Mouse (Mus musculus) midbrain, embryonic 12.5 days (tissue): ENCODE results near the gene Zfp362. TPM values are rescaled to one million over a fixed set of nuclear protein-coding genes. Genes with fewer than 3 reads are reported as not detected.

Experiments
- ATAC-seq: fragments of 200-750 bp; cut with Nextera tagmentation; 2 replicates; pipeline ENCODE4 v1.8.0; 2017; ENCODE audit warnings: low read depth, moderate TSS enrichment, moderate library complexity; ENCODE audit not compliant: low FRiP score
- H3K27ac ChIP-seq: fragments of 300-500 bp; sonication (generic); replicated peaks from 2 replicates; pipeline ENCODE4 v1.5.1; 2016; ENCODE audit warnings: mild to moderate bottlenecking
- H3K27me3 ChIP-seq: fragments of 300-500 bp; sonication (generic); 2 replicates; pipeline ENCODE4 v1.6.1; 2016; ENCODE audit warnings: mild to moderate bottlenecking
- H3K36me3 ChIP-seq: fragments of 300-500 bp; sonication (generic); 2 replicates; pipeline ENCODE4 v1.6.1; 2016
- H3K4me1 ChIP-seq: fragments of 300-500 bp; sonication (generic); 2 replicates; pipeline ENCODE4 v1.6.1; 2016
- H3K4me2 ChIP-seq: fragments of 300-500 bp; sonication (generic); replicated peaks from 2 replicates; pipeline ENCODE4 v1.6.1; 2016; ENCODE audit warnings: mild to moderate bottlenecking, moderate library complexity
- H3K4me3 ChIP-seq: fragments of 300-500 bp; sonication (generic); 2 replicates; pipeline ENCODE4 v1.5.1; 2016; ENCODE audit warnings: mild to moderate bottlenecking
- H3K9ac ChIP-seq: fragments of 300-500 bp; sonication (generic); replicated peaks from 2 replicates; pipeline ENCODE4 v1.6.1; 2016; ENCODE audit warnings: mild to moderate bottlenecking, moderate library complexity
- H3K9me3 ChIP-seq: fragments of 300-500 bp; sonication (generic); 2 replicates; pipeline ENCODE4 v1.6.1; 2016; ENCODE audit warnings: mild to moderate bottlenecking
- WGBS: fragments of 180-500 bp; shearing (Covaris S2); methylation state at CpG from one replicate; pipeline ENCODE4 v1.1.7; 2016; 5-methylcytosine and 5-hydroxymethylcytosine counted together
- polyA plus RNA-seq: library from polyadenylated mRNA; unstranded; fragments of >200 nt; fragmentation: Nextera tagmentation; extraction: Ambion mirVana; gene quantifications from 2 replicates; pipeline ENCODE4 v1.2.1, GENCODE M21; 2016

The Zfp362 gene
- polyA plus RNA-seq, 1 experiment from 2014 or later: 43.5 TPM

DNA sequence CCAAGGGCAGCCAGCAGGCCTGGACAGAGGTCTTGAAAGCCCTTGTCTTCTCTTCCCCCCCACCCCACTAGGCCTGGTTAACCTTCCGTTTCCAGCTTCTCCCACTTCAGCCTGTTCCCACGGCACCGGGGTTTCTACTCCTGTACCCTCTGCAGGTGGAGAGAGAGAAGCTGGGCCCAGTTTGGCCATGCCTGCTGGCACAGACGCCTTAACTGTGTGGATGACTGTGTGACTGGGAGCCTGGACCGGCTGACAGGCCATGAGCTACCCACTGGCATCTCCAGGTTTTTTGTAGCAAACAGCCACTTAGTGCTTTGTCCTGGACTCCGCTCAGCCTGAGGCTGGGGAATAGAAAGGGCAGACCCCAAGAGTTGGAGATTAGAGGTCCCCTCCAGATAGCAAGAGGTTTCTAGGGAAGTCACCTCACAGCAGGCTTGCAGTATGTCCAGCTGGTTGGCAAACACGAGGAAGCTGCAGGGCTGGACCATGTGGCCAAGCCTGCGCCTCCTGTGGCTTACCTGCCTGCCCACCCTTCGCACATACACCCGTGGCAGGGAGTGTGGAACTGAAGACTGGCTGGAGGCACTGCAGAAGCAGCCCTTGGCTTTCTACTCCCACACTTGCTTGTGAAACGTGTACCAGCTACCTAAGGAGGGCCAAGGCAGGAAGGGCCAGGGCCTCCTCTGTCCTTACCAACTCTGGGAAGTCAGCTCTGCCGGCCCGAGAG lies 53.7 kb downstream of the Zfp362 start:
- no peak overlapping the region for H3K9ac ChIP-seq
- 87% methylated on average over 13 of the region's 13 CpGs for WGBS
- H3K4me1 ChIP-seq: 0 out of 2 replicates have a peak, but pooled peaks cover 3% of the 10 kb centered on the region
- no peak overlapping the region for H3K4me2 ChIP-seq
- no peaks in the 10 kb centered on the region for H3K27me3 ChIP-seq
- H3K9me3 ChIP-seq: no peaks in the 10 kb centered on the region
- no peak overlapping the region for H3K4me3 ChIP-seq
- ATAC-seq: no peak
- H3K27ac ChIP-seq: peak overlapping the region; percentile 39
- H3K36me3 ChIP-seq: peaks cover 77% of the 10 kb centered on the region

DNA sequence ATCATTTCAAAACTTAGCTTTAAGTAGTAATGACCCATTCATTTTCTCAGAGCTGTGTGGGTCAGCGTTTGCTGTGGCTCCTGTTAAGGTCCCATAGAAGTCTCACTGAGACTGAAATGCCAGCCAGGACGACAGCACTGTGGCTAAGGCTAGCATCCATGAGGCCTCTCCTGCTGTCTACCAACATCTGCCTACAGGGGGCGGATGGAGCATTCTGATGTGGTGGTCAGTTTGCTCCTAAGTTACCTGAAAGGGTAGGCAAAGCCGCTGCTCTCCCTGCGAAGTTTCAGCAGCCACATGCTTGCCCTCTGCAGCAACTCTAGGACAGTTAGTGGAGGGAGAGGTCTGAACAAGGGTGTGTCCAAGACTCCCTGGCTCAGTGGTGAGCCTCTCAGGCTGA lies 54.8 kb downstream of the Zfp362 start:
- H3K36me3 ChIP-seq: peaks cover 89% of the 10 kb centered on the region
- H3K27me3 ChIP-seq: no peaks in the 10 kb centered on the region
- H3K4me3 ChIP-seq: no peak overlapping the region
- WGBS: 64% methylated on average over 5 of the region's 5 CpGs
- H3K9ac ChIP-seq: no peak overlapping the region
- H3K9me3 ChIP-seq: no peaks in the 10 kb centered on the region
- H3K27ac ChIP-seq: no peak overlapping the region
- no peak for ATAC-seq
- H3K4me1 ChIP-seq: 0 out of 2 replicates have a peak, but pooled peaks cover 3% of the 10 kb centered on the region
- H3K4me2 ChIP-seq: no peak overlapping the region

DNA sequence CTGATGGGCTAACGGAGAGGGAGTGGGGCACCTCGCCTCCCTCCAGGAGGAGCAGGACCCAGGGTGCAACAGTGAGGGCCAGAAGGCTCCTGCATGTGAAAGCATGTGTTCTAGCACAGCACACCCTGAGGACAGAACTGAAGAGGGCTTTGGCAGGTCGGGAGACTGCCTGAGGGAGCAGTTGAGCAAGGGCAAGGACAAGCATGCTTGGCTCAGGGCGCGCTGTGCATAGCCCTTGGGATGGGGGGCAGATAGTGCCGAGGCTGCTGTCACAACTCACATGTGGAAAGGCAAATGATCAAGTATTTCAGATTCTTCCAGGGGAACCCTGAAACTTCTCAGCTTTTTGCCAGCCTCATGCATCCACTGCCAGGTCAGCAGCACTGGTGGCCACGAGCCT lies 57.5 kb downstream of the Zfp362 start:
- Histone ChIP-seq H3K9ac (no peak overlapping the region), H3K27ac (no peak overlapping the region), H3K36me3 (peaks cover 99% of the 10 kb centered on the region), H3K4me2 (no peak overlapping the region), H3K4me3 (no peak overlapping the region), H3K27me3 (no peaks in the 10 kb centered on the region), H3K9me3 (no peaks in the 10 kb centered on the region), H3K4me1 (no peaks in the 10 kb centered on the region)
- no peak for ATAC-seq
- 93% methylated on average over 7 of the region's 7 CpGs for WGBS

DNA sequence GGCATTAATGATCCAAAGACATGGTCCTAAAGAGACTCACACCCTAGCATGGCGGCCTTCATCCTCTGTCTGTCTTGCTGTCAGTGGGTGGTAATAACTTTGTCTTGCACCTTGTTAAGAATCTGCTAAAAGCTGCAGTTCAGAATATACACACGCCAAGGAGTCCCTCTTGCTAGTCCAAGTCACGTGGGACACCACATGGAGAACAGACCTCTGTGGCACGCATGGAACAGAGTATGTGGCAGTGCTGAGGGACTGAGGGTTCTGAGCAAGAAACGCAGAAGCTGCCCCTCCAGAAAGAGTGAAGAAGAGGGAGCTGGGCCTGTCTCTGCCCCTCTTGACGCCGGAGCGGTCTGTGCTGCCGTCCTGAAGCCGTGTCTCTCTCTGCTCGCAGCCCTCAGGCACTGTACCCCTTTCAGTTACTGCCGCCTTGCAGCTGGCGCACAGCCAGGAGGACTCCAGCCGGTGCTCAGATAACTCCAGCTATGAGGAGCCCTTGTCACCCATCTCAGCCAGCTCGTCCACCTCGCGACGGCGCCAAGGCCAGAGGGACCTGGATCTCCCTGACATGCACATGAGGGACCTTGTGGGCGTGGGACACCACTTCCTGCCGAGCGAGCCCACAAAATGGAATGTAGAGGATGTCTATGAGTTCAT lies 58.1 kb downstream of the Zfp362 start:
- H3K4me1 ChIP-seq: peaks cover 3% of the 10 kb centered on the region; the same call in 1 of the 2 replicates
- no peaks in the 10 kb centered on the region for H3K27me3 ChIP-seq
- 92% methylated on average over 22 of the region's 22 CpGs for WGBS
- ATAC-seq: no peak
- peaks cover 98% of the 10 kb centered on the region for H3K36me3 ChIP-seq
- 0 out of 2 replicates have a peak overlapping the region, but pooled peaks have one; percentile 10 for H3K27ac ChIP-seq
- H3K4me2 ChIP-seq: no peak overlapping the region
- H3K4me3 ChIP-seq: no peak overlapping the region
- H3K9me3 ChIP-seq: no peaks in the 10 kb centered on the region
- no peak overlapping the region for H3K9ac ChIP-seq

DNA sequence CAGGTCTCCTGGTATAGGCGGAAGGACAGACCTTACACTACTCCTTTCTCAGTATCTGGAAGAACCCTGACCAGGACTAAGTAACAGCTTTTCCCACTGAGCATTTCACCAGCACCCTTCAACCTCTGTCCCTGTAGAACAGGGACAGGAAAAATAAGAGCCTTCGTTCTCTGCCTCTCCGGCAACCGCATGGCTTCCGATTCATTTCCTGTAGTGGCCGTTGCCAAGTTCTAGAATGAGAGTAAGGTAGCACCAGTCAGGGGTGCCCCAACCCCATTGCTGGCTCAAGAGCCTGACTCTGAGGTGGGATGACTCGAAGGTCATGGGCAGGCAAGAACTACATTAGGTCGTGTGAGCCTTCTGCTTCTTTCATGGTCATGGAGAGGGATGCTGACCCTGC lies 60.7 kb downstream of the Zfp362 start:
- H3K4me1 ChIP-seq: peaks cover 18% of the 10 kb centered on the region
- WGBS: 93% methylated on average over 8 of the region's 8 CpGs
- no peaks in the 10 kb centered on the region for H3K27me3 ChIP-seq
- peaks cover 77% of the 10 kb centered on the region for H3K36me3 ChIP-seq
- no peak overlapping the region for H3K4me2 ChIP-seq
- no peaks in the 10 kb centered on the region for H3K9me3 ChIP-seq
- no peak overlapping the region for H3K4me3 ChIP-seq
- ATAC-seq: no peak
- H3K9ac ChIP-seq: no peak overlapping the region
- H3K27ac ChIP-seq: no peak overlapping the region

DNA sequence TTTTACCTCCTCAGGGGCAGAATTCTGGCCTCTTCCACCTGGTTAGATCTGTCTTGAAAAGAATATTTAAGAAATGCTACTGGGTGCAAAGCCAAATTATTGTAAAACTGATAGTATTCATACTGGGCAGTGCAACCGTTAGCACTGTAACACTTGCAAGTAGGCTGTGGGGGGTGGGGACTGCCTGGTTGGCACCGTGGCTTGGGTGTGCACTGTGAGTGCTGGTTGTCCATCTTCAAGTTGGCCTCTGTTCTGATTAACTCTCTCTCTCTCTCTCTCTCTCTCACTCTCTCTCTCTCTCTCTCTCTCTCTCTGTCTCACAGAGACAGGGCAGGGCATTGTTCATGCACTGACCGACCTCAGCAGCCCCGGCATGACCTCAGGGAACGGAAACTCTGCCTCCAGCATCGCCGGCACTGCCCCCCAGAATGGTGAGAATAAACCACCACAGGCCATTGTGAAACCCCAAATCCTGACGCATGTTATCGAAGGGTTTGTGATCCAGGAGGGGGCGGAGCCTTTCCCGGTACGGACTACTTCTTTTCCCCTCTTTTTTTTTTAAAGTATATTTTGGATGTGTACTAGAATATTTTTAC lies 62.7 kb downstream of the Zfp362 start:
- Histone ChIP-seq H3K9me3 (no peaks in the 10 kb centered on the region), H3K4me3 (no peak overlapping the region), H3K36me3 (peaks cover 57% of the 10 kb centered on the region), H3K9ac (no peak overlapping the region), H3K27me3 (no peaks in the 10 kb centered on the region), H3K27ac (0 out of 2 replicates have a peak overlapping the region, but pooled peaks have one; percentile 10), H3K4me1 (peaks cover 24% of the 10 kb centered on the region), H3K4me2 (no peak overlapping the region)
- WGBS: 69% methylated on average over 12 of the region's 12 CpGs
- no peak for ATAC-seq

DNA sequence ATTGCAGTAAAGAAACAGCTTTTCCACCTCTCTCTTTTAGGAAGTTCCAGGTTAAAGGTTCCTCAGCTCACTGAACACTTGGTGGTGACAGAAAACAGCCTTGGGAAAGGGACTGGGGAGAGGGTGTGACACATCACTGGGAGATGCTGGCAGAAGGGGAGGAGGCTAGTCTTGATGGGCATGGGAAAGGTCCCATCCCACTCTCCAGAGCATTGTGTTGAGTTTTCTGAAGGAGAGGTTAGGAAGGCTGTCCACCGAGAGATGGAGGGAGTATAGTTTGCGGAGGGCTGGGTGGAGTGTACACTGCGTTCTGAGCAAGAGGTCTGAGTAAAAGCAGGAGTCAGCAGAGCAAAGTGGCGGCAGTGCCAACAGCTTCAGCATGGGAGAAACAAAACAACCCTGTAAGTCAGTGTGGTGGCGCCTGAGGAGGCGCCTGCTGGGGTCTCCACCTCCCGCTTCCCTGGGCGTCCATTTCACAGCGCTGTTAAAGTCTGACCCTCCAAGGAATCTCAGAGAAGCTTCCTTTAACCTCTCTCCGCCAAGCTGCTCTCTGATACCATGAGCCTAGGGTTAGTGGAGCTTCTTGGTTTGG lies 63.4 kb downstream of the Zfp362 start:
- H3K36me3 ChIP-seq: peaks cover 50% of the 10 kb centered on the region
- H3K27ac ChIP-seq: 0 out of 2 replicates have a peak overlapping the region, but pooled peaks have one; percentile 10
- no peak for ATAC-seq
- no peak overlapping the region for H3K9ac ChIP-seq
- WGBS: 52% methylated on average over 10 of the region's 10 CpGs
- peaks cover 30% of the 10 kb centered on the region for H3K4me1 ChIP-seq
- no peak overlapping the region for H3K4me2 ChIP-seq
- H3K9me3 ChIP-seq: no peaks in the 10 kb centered on the region
- no peaks in the 10 kb centered on the region for H3K27me3 ChIP-seq
- H3K4me3 ChIP-seq: no peak overlapping the region

DNA sequence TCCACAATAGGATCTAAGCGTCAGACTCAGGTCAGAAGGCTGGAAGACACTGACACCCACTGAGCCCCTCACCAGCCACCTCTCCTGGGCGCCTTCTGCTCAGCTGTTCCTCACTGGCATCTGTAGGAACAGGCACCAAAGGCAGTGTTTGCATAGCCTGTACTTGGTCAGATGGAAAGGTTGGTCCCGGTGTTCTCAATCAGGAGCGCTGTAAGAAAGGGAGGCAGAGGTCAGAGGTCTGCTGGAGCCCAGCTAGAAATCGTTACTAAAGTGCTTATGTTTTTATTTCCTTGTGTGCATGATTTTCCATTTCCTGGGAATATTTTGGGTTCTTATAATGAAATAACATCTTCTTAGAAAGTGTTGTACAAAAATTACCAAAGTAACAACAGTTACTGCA lies 63.9 kb downstream of the Zfp362 start:
- H3K27ac ChIP-seq: no peak overlapping the region
- peaks cover 44% of the 10 kb centered on the region for H3K36me3 ChIP-seq
- no peaks in the 10 kb centered on the region for H3K27me3 ChIP-seq
- H3K4me3 ChIP-seq: no peak overlapping the region
- no peaks in the 10 kb centered on the region for H3K9me3 ChIP-seq
- no peak overlapping the region for H3K4me2 ChIP-seq
- 0 out of 2 replicates have a peak overlapping the region, but pooled peaks have one; percentile 24 for H3K9ac ChIP-seq
- ATAC-seq: no peak
- H3K4me1 ChIP-seq: peaks cover 36% of the 10 kb centered on the region
- 48% methylated on average over 5 of the region's 5 CpGs for WGBS

DNA sequence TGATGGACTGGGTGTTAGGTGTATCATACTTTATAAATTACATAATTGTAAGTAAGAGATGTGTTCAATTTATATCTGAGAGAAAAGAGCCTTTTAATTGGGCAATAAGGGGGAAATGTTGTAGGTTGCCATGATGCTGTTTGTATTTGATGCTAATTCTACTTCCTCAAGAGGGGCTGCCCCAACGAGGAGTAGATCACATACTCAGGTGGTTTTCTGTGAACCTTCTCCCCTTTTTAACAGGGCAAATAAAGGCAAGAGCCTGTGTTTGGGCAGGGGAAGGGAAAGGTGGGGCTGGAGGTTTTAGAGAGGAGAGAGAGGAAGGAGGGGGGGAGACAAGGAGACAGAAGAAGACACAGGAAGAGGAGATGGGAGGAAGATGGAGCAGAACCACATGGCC lies 65.0 kb downstream of the Zfp362 start:
- no peak overlapping the region for H3K9ac ChIP-seq
- 76% methylated on average over 1 of the region's 1 CpGs for WGBS
- H3K9me3 ChIP-seq: no peaks in the 10 kb centered on the region
- no peak for ATAC-seq
- H3K4me3 ChIP-seq: no peak overlapping the region
- H3K4me2 ChIP-seq: no peak overlapping the region
- H3K36me3 ChIP-seq: peaks cover 34% of the 10 kb centered on the region
- peaks cover 46% of the 10 kb centered on the region for H3K4me1 ChIP-seq
- no peaks in the 10 kb centered on the region for H3K27me3 ChIP-seq
- H3K27ac ChIP-seq: no peak overlapping the region

DNA sequence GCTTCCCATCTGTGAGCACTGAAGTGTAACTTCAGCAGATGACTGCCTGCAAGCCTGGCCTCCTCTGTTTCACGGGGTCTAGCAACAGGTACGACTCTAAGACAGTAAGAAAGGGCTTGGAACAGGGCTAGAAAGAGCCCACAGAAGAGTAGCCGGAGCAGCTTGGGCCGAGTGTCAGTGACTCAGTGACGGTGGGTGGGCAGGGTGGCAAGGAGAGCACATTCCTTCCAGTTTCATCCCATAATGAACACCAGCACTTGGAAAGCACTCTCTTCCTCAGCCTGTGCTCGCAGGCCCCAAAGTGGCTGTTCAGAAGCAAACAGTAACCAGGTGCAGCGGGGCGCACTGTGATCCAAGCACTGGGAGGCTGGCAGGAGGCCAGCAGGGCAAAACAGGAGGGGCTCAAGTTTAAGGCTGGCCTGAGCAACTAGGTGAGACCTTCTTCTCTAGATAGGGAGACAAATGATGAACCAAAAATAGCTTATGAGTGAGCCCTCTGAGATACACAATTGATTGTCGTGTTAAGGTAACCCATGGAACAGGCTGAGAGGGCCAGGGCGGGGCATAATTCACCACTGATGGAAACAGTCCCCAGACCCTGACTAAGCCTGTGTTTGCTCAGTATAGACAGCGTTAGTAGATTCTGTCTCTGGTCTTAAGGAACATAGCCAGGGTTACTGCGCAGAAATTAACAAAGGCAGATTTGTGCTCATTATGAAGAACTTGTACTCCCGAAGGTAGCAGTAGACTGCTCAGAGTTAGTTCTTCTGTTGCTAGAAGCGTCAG lies 67.8 kb downstream of the Zfp362 start:
- no peak overlapping the region for H3K4me3 ChIP-seq
- H3K4me1 ChIP-seq: peaks cover 74% of the 10 kb centered on the region
- no peaks in the 10 kb centered on the region for H3K9me3 ChIP-seq
- no peak for ATAC-seq
- H3K9ac ChIP-seq: no peak overlapping the region; the same call in 1 of the 2 replicates
- H3K36me3 ChIP-seq: peaks cover 15% of the 10 kb centered on the region
- H3K27ac ChIP-seq: peak overlapping the region; percentile 81
- H3K27me3 ChIP-seq: no peaks in the 10 kb centered on the region
- peak overlapping the region; percentile 25 for H3K4me2 ChIP-seq
- WGBS: 56% methylated on average over 14 of the region's 14 CpGs

DNA sequence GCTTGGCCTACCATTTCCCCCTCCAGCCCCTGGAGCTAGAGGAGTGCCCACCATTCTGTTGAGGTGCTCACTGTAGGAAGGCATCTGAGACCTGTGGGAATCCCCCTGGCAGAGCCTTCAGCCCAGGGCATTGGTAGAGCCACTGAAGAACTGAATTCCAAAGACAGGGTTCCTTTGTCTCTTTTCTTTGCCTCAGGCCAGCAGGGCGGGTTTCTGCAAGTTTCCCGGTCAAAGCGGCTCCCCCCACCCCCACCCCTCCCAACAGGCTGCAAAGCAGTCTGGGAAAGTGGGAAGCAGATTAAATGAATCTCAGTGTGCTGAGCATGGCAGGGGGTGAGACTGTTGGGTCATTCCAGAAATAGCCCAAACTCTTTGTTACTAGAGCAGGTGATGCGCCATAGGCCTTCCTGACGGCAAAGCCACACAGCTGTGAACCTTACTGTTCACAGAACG lies 68.7 kb downstream of the Zfp362 start:
- WGBS: 4% methylated on average over 6 of the region's 6 CpGs
- Histone ChIP-seq H3K9ac (peak overlapping the region; percentile 7), H3K27me3 (no peaks in the 10 kb centered on the region), H3K4me2 (peak overlapping the region; percentile 25), H3K4me1 (peaks cover 74% of the 10 kb centered on the region), H3K9me3 (no peaks in the 10 kb centered on the region), H3K4me3 (0 out of 2 replicates have a peak overlapping the region, but pooled peaks have one; percentile 0), H3K27ac (peak overlapping the region; percentile 81), H3K36me3 (peaks cover 8% of the 10 kb centered on the region; the same call in 1 of the 2 replicates)
- ATAC-seq: peak; percentile 75
